Mouse (Mus musculus) gastrocnemius, postnatal 36 days (tissue): Measurements from ENCODE around the gene Rapgef5. TPM values are rescaled to one million over a fixed set of nuclear protein-coding genes. Genes with fewer than 3 reads are reported as not detected.

Source experiments
- DNase-seq, 2 experiments: peaks; one replicate each; pipeline ENCODE4 v3.0.0; 2022
- intact Hi-C: fragments of 180-260 bp; cut with DNase I; formaldehyde crosslinking; loops from one replicate; pipeline ENCODE4 v1.15.1; 2025
- total RNA-seq, 2 experiments: library from RNA; stranded (reverse); gene quantifications; 2 replicates each; pipeline ENCODE4 v1.2.3; 2021

Rapgef5 gene
- total RNA-seq, 2 experiments from 2014 or later = 4.6 to 5.5 TPM

- no peak for DNase-seq
- intact Hi-C loops = no loop called here
Observed at GRCm38 (mm10) chr12:117664644-117665043, 148.4 kb downstream of the Rapgef5 start.

DNA sequence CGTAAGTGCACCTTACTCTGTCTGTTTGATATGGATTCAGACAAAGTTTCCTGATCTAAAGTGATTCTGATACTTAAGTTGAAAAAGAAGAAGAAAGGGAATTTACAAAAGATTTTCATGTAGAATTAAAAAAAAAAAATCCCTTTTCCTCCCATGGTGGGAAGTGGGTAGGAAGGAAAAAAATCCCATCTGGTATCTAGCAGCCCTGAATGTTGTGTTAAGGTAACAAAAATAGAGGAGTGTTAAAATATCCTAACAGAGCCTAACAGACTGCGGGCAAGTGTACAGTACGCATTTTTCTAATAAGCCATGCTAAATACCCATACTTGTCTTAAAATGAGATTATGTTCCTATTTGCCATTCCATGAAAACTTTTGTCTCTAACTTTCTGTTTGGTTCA is 150.1 kb downstream of the Rapgef5 start:
- intact Hi-C loops = no loop called here
- no peak for DNase-seq

DNA sequence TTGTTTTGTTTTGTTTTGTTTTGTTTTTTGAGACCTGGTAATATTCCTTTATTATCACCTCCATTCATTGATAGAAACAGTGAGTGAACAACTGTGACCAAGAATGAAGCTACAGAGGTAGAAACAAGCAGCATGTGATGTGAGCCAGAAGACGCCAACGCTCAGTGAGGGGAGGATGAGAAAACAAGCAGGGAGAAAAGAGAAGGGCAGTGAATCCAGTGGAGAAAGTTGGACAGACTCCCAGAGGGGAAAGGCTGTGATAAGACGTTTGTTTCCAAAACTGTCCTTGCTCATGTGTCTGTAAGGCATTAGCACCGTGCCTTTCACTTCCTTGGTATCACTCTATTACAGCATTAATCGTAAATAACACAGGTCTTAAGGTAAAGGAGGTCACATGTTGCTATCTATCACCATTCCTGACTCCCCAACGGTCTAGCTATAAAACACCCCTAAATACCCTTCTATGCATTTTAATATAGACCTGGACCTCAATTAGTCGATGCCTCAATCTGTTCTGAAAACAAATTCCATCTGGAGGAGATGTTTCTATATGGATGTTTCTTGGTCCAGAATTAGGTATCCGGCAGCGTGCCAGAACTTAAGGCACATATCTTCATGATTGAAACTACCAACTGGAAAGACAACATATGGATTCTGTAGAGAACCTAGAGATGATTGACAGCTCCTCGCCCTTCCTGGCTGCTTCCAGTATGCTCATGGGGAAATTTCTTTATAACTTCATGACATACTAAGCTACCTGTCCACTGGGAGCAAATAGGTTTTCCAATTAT is 153.5 kb downstream of the Rapgef5 start:
- intact Hi-C loops = no loop called here
- no peak for DNase-seq

- DNase-seq = no peak
- intact Hi-C loops = no loop called here
Observed at GRCm38 (mm10) chr12:117673188-117673587, 156.9 kb downstream of the Rapgef5 start.

- DNase-seq = no peak
- intact Hi-C loops = no loop called here
Observed at GRCm38 (mm10) chr12:117674511-117674910, 158.2 kb downstream of the Rapgef5 start.

DNA sequence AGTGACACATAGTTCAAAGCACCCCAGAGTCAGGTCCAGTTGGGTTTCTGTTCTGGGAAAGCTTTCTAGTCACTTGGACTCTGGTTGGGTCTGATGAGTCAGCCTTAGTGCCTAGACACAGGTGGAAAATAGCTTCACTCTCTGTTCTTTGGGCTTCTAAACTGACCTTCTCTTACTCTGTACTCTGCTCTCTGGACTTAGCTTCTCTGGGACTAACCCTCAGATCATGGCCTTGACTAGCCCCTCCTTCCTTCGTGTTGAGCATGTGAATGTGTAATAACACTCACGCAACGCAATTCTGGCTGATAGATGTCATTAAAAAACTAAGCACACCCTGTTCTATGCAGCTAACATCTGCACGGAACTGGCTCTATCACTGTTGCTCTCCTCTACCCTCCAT is 160.0 kb downstream of the Rapgef5 start:
- no peak for DNase-seq
- intact Hi-C loops = no loop called here

DNA sequence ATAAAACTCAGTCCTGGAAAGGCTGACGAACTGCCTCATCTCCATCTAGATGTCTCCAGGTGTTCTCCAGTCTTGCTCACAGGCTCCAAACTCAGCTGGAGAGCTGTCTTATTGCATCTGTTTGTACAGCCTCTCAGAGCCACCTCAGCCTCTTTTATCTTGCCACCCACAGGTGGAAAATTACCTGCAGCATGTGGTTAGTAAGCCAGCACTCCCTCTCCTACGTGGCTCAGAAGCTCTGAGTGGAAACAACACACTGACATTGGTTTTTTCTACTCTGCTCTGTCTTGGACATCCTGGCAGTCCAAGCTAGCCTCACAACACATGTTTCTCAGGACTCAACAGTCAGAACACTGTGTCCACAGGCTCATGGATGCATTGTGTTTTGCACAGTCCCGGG is 162.6 kb downstream of the Rapgef5 start:
- no peak for DNase-seq
- intact Hi-C loops = no loop called here

- intact Hi-C loops = no loop called here
Observed at GRCm38 (mm10) chr12:117679795-117680194, 163.5 kb downstream of the Rapgef5 start.

DNA sequence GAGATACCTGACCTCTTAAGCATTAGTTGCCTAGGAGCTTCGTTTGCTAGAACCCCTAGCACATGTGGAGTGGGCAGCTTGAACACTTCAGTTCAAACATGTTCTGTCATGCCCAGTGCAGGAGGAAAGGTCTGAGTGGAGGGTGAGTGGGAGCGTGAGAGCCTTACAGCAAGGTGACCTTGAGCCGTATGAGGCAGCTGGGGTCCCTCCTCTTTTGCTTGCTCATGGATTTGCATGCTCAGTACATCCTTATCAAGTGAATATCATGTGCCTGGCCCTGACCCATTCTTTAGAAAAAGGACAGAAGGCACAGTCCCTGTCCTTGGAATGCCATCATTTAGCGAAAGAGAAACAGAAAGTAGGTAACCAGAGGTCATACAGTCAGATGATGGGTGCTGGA is 165.0 kb downstream of the Rapgef5 start:
- no peak for DNase-seq
- intact Hi-C loops = no loop called here

More at GRCm38 (mm10) chr12:117679795-117680194, 163.5 kb downstream of the Rapgef5 start:
- DNase-seq = no peak

DNA sequence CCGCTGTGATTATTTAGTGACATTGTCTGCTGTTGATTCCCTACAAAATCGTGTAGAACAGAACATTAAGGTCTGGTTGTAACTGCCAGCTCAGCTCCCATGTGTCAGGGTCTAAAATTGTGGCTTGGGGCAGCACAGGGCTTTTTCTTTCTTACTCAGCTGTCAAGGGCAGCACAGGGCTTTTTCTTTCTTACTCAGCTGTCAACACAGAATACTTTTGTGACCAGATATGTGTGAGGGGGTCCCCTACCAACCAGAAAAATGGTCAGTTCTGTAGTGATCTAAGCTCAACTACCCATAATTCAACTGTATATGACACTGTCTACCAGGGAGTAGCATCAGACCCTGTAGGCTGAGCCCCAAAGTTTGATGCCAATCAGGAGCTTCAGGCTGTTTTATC is 167.1 kb downstream of the Rapgef5 start:
- no peak for DNase-seq
- intact Hi-C loops = no loop called here

- intact Hi-C loops = no loop called here
- no peak for DNase-seq
Observed at GRCm38 (mm10) chr12:117683984-117684383, 167.7 kb downstream of the Rapgef5 start.

GRCm38 (mm10) chr12:117684788-117685187 is 168.5 kb downstream of the Rapgef5 start:
- DNase-seq = no peak
- intact Hi-C loops = no loop called here

- DNase-seq = no peak
- intact Hi-C loops = no loop called here
Observed at GRCm38 (mm10) chr12:117685336-117685735, 169.1 kb downstream of the Rapgef5 start.

- no peak for DNase-seq
- intact Hi-C loops = no loop called here
Observed at GRCm38 (mm10) chr12:117686732-117687131, 170.5 kb downstream of the Rapgef5 start.

DNA sequence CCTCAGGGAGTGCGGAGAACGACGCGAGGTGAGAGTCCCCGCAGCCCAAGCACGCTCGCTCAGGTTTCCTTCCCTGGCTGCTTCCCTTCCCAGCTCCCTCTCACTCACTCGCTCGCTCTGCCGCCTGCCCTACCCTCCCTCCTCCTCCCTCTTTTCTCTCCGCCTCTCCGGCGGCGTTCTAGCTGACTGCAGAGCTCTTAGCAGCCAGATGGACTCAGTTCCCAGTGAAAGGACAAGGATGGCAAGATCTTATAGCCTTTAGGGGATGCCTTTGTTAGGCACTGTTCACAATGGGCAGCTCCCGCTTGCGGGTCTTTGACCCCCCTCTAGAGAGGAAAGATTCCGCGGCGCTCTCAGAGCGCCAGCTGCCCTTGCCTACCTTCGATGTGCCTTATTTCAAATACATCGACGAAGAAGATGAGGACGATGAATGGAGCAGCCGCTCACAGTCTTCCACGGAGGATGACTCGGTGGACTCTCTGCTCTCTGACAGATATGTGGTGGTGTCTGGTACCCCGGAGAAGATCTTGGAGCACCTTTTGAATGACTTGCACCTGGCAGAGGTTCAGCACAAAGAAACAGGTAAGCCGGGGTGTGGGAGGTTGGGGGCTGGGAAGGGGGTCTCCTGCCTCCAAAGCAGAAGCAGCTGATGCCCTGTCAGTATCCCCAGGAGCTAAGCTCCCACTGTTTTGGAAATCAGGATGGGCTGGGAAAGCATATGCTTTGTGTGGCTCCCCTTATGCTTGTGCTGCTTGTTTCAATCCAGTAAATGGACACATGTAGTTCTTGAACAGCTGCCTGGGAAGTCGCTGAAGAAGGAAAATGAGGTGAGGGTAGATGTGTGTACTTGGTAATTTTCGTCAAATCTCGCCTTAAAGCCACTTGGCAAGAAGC is 172.6 kb downstream of the Rapgef5 start:
- no peak for DNase-seq
- intact Hi-C loops = no loop called here

GRCm38 (mm10) chr12:117691336-117691735 is 175.1 kb downstream of the Rapgef5 start:
- intact Hi-C loops = no loop called here
- no peak for DNase-seq

- intact Hi-C loops = no loop called here
- DNase-seq = no peak
Observed at GRCm38 (mm10) chr12:117692775-117693174, 176.5 kb downstream of the Rapgef5 start.

GRCm38 (mm10) chr12:117699950-117700665 is 183.8 kb downstream of the Rapgef5 start:
- DNase-seq = no peak
- intact Hi-C loops = no loop called here

DNA sequence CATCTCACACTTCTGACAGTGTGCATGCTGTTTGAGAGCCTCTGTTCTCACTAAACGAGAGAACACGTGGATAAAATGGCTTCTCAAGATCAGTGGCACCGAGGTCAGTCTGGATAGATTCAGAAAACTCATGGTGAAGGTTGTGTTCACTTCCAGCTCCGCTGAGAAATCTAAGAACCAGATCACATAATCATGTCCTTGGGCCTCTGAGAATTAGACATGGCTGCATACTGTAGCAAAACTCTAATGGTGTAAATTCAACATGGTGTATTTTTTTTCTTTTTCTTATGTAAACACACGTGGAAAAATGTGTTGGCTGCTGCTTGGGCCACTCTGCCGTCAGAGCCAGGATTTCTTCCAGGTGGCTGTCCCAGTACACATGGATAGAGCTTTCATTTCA is 184.6 kb downstream of the Rapgef5 start:
- intact Hi-C loops = no loop called here

GRCm38 (mm10) chr12:117702291-117702690 is 186.0 kb downstream of the Rapgef5 start:
- intact Hi-C loops = no loop called here
- no peak for DNase-seq

More for the DNA sequence above, 184.6 kb downstream of the Rapgef5 start:
- no peak for DNase-seq

DNA sequence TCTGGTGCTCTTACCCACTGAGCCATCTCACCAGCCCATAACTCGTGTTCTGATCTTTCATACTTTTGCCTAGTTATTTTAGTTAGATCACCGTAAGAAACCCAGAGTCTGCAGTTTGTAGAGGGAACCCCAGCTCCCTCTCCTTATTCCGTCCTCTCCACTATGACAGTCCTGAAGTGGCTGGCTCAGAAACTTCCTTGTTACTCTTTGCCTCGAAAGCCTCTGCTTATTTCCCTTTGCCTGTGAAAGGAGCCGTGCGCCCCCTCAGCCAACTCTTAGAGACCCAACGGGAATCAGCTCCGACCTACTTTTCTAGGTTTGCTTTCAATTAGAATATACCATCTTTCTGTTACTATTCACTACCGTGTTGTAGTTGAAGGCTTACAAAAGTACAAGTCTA is 186.6 kb downstream of the Rapgef5 start:
- no peak for DNase-seq
- intact Hi-C loops = no loop called here
